Comparison of ENCODE assay signal across 8 mouse cellular contexts in genomic region chr13:96697805-96698586, GRCm38 (mm10). TPM values are rescaled to one million over a fixed set of nuclear protein-coding genes. Genes with fewer than 3 reads are reported as not detected.
DNase-seq lines count a peak whose midpoint lies in the region; ATAC-seq and TF ChIP-seq lines count a peak whose summit lies in the region.

No protein-coding gene starts in this region.

- H3K27me3 ChIP-seq in liver, postnatal 0 days (ENCODE audit: insufficient read depth, low read length), result no peaks in the 10 kb centered on the region
- no peaks in the 10 kb centered on the region for H3K27me3 ChIP-seq in stomach, embryonic 16.5 days (ENCODE audit: control insufficient read depth, insufficient read depth, low read length)
- H3K27me3 ChIP-seq in hindbrain, embryonic 11.5 days (ENCODE audit: control insufficient read depth, insufficient read depth, low read length), result no peaks in the 10 kb centered on the region

- peak; percentile 19; the same call in 1 of the 2 replicates for TF ChIP-seq CTCF in liver, postnatal 0 days (IDR thresholded peaks at IDR 0.05; ENCODE audit: low read depth)
- TF ChIP-seq CTCF in gastrocnemius, adult 2 months (IDR thresholded peaks at IDR 0.05), result no peak

- H3K4me1 ChIP-seq in liver, postnatal 0 days (ENCODE audit: insufficient read depth), result peaks cover 8% of the 10 kb centered on the region
- no peaks in the 10 kb centered on the region for H3K4me1 ChIP-seq in stomach, embryonic 16.5 days (ENCODE audit: control insufficient read depth, insufficient read depth, low read length)
- H3K4me1 ChIP-seq in hindbrain, embryonic 11.5 days (replicated peaks; ENCODE audit: control insufficient read depth, insufficient read depth, low read length), result no peaks in the 10 kb centered on the region

- WGBS in liver, postnatal 0 days (ENCODE audit: insufficient replicate concordance), result 31% methylated on average over 8 of the region's 8 CpGs
- 66% methylated on average over 8 of the region's 8 CpGs for WGBS in stomach, embryonic 16.5 days
- 79% methylated on average over 8 of the region's 8 CpGs for WGBS in hindbrain, embryonic 11.5 days

- peak; percentile 95 for TF ChIP-seq EP300 in liver, postnatal 0 days (IDR thresholded peaks at IDR 0.05; ENCODE audit: low read depth)

- peak overlapping the region; percentile 60 for H3K4me2 ChIP-seq in liver, postnatal 0 days (ENCODE audit: low read depth, low read length)
- H3K4me2 ChIP-seq in stomach, embryonic 16.5 days (ENCODE audit: low read depth, low read length), result no peak overlapping the region
- no peak overlapping the region for H3K4me2 ChIP-seq in hindbrain, embryonic 11.5 days (replicated peaks; ENCODE audit: low read depth, low read length)

- peak; percentile 95 for DNase-seq in heart, adult 11 months
- no peak for DNase-seq in heart, postnatal 25 days (ENCODE audit: low spot score)
- DNase-seq in heart, adult 18-20 months, result peak; percentile 17 to 55
- DNase-seq in liver, postnatal 0 days, result peak; percentile 61
- no peak for DNase-seq in right cerebral cortex, postnatal 36 days (ENCODE audit: low spot score in 2 of 2)
- no peak for DNase-seq in hindbrain, embryonic 11.5 days (ENCODE audit: low spot score)
- no peak for DNase-seq in gastrocnemius, adult 2 months

- ATAC-seq in liver, postnatal 0 days, result peak; percentile 95
- ATAC-seq in stomach, embryonic 16.5 days (ENCODE audit: insufficient read depth, low FRiP score), result peak; percentile 82
- ATAC-seq in hindbrain, embryonic 11.5 days (ENCODE audit: low FRiP score), result no peak

- H3K27ac ChIP-seq in liver, postnatal 0 days (ENCODE audit: low read depth), result peak overlapping the region; percentile 86
- H3K27ac ChIP-seq in stomach, embryonic 16.5 days (ENCODE audit: low read length), result no peak overlapping the region
- no peak overlapping the region for H3K27ac ChIP-seq in hindbrain, embryonic 11.5 days (ENCODE audit: low read depth, low read length)
- H3K27ac ChIP-seq in gastrocnemius, adult 2 months, result no peak overlapping the region

- H3K9me3 ChIP-seq in liver, postnatal 0 days (ENCODE audit: low read length), result no peaks in the 10 kb centered on the region
- no peaks in the 10 kb centered on the region for H3K9me3 ChIP-seq in stomach, embryonic 16.5 days (replicated peaks; ENCODE audit: control insufficient read depth, low read length)
- H3K9me3 ChIP-seq in hindbrain, embryonic 11.5 days (ENCODE audit: control insufficient read depth, low read length), result no peaks in the 10 kb centered on the region

- no peaks in the 10 kb centered on the region for H3K36me3 ChIP-seq in liver, postnatal 0 days (replicated peaks; ENCODE audit: insufficient read depth, low read length)
- H3K36me3 ChIP-seq in stomach, embryonic 16.5 days (ENCODE audit: control insufficient read depth, insufficient read depth, low read length), result no peaks in the 10 kb centered on the region
- H3K36me3 ChIP-seq in hindbrain, embryonic 11.5 days (ENCODE audit: control insufficient read depth, insufficient read depth, low read length), result no peaks in the 10 kb centered on the region

- intact Hi-C loops in heart, postnatal 25 days (cut with DNase I), result no loop called here
- intact Hi-C loops in gastrocnemius, adult 2 months (cut with DNase I), result no loop called here

- peak overlapping the region; percentile 41 for H3K4me3 ChIP-seq in liver, postnatal 0 days (ENCODE audit: low read depth, low read length)
- no peak overlapping the region for H3K4me3 ChIP-seq in stomach, embryonic 16.5 days (replicated peaks; ENCODE audit: low read length)
- no peak overlapping the region for H3K4me3 ChIP-seq in hindbrain, embryonic 11.5 days (ENCODE audit: low read depth, low read length)
- H3K4me3 ChIP-seq in gastrocnemius, adult 2 months, result no peak overlapping the region

- peak overlapping the region; percentile 51; the same call in 1 of the 2 replicates for H3K9ac ChIP-seq in liver, postnatal 0 days (replicated peaks)
- H3K9ac ChIP-seq in stomach, embryonic 16.5 days (ENCODE audit: low read length), result no peak overlapping the region
- no peak overlapping the region for H3K9ac ChIP-seq in hindbrain, embryonic 11.5 days (ENCODE audit: low read depth, low read length)

RNA-seq across cellular contexts. Expression of gene Hmgcr, which starts 27.3 kb away (rescaled TPM):
- total RNA-seq in heart, postnatal 25 days (2021), result 10 to 100 TPM in 1 of 2 experiments, 1 to 10 TPM in 1; 9.0 to 12.2 TPM
- total RNA-seq in heart, adult 18-20 months (2021), result 1 to 10 TPM; 9.1 to 9.2 TPM
- 25.3 and 26.5 TPM in 2 replicates for polyA plus RNA-seq in liver, postnatal 0 days (2015; fragmentation: Nextera tagmentation; extraction: Ambion mirVana)
- polyA plus RNA-seq in stomach, embryonic 16.5 days (2015; fragmentation: Nextera tagmentation; extraction: Ambion mirVana), result 74.6 and 78.9 TPM in 2 replicates
- 199 and 238 TPM in 2 replicates for polyA plus RNA-seq in hindbrain, embryonic 11.5 days (2014; fragmentation: Nextera tagmentation; extraction: Ambion mirVana)
- total RNA-seq in gastrocnemius, adult 2 months (2021), result 1 to 10 TPM; 4.0 to 5.1 TPM

RNA-seq across cellular contexts. Expression of gene Ankrd31, which starts 50.1 kb away (rescaled TPM):
- total RNA-seq in heart, postnatal 25 days (2021), result not detected
- total RNA-seq in heart, adult 18-20 months (2021), result not detected
- polyA plus RNA-seq in liver, postnatal 0 days (2015; fragmentation: Nextera tagmentation; extraction: Ambion mirVana), result 0.02 TPM in 1 of 2 replicates, not detected in the other
- polyA plus RNA-seq in stomach, embryonic 16.5 days (2015; fragmentation: Nextera tagmentation; extraction: Ambion mirVana), result not detected in 2 replicates
- not detected in 2 replicates for polyA plus RNA-seq in hindbrain, embryonic 11.5 days (2014; fragmentation: Nextera tagmentation; extraction: Ambion mirVana)
- total RNA-seq in gastrocnemius, adult 2 months (2021), result not detected

Comparison
In these comparisons a context has a peak if more than half of its experiments do, and no peak if none do; other contexts are left out.
1. DNase-seq: peak in heart, adult 11 months (single experiment), heart, adult 18-20 months (2 of 2) and liver, postnatal 0 days (single experiment); none in heart, postnatal 25 days (single experiment), right cerebral cortex, postnatal 36 days (0 of 2), hindbrain, embryonic 11.5 days (single experiment) and gastrocnemius, adult 2 months (single experiment).